Mouse (Mus musculus): ENCODE results near the gene Lgi2. TPM values are rescaled to one million over a fixed set of nuclear protein-coding genes. Genes with fewer than 3 reads are reported as not detected.

Gene Lgi2
- total and polyA plus RNA-seq, 3 experiments, result under 0.01 TPM; not detected in 2

DNA sequence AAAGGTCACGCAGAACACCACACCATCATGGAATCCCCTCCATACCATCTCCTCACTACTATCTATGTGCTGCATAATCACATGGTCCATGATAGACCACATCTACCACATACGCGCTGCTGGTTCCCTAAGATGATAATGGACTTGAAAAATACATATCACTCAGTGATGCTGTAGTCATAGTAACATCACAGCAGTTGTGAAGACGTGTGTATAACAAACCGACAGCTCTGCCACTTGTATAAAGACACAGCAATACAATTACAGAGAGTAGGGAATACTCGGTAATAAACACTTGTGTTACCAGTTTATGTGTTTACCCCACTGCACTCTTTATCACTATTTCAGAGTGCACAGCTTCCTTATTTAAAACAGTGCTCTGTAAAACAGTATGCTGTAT, 74.8 kb downstream of the Lgi2 start:
- no peak for TF ChIP-seq CTCF (IDR thresholded peaks at IDR 0.05; ENCODE audit: low read depth, low read length)
- no peaks in the 10 kb centered on the region for H3K27me3 ChIP-seq (ENCODE audit: insufficient read depth, low read length)

DNA sequence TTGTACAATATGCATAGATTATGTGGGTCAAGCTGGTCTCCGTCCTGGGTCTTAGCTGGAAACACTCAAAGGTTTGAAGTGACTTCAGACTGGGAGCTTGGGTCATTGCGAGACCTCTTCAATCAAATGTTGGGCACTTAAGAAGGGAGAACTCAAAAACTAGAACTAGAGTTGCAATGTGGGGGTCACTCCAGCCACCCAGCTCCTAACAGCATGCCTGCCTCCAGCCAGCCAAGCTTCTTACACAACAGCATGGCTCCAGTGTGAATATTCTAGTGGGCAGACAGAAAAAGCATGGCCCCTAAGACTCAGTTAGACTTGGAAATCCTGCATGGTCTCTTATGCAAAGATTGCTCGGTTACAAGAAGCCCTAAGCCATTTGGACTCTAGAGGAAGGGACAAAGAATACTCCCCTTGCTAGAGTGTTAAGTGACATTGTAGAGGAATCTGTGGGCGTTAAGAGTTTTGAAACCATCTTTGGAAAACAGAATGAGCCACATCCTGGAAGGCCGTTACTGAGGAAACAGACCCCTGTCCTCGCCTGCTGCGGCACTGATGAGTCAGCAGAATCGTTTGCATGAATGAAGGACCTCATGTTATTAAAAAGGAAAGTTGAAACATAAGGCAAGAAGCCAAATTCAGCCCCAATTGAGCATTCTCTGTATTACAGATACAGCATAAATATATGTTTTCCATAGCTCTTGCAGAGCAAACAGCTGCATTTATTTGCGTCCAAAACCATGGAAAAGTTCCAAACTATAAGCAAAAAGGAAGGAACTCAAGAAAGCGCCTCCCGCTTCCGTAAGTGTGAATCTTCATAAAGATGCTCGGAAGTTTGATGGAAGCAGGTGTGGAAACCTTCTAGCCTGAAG, 78.5 kb downstream of the Lgi2 start:
- Histone ChIP-seq H3K9me3 (replicated peaks) (no peaks in the 10 kb centered on the region), H3K4me3 (ENCODE audit: low read depth, low read length) (no peak overlapping the region), H3K36me3 (replicated peaks) (no peaks in the 10 kb centered on the region), H3K4me1 (ENCODE audit: insufficient read depth, low read depth, low read length) (no peaks in the 10 kb centered on the region), H3K27me3 (ENCODE audit: insufficient read depth, low read length) (no peaks in the 10 kb centered on the region)
- TF ChIP-seq GATA2 (IDR thresholded peaks at IDR 0.05; ENCODE audit: borderline replicate concordance, low read depth, low read length) (no peak), TAL1 (conservative IDR thresholded peaks at IDR 0.05; ENCODE audit: low read depth, low read length) (no peak), POLR2AphosphoS5 (IDR thresholded peaks at IDR 0.05; ENCODE audit: insufficient replicate concordance, low read depth, low read length) (no peak), GATA1 (IDR thresholded peaks at IDR 0.05; ENCODE audit: borderline replicate concordance, low read length) (no peak), CTCF (IDR thresholded peaks at IDR 0.05; ENCODE audit: low read depth, low read length) (no peak)
- DNase-seq (ENCODE audit: low spot score) (no peak), ATAC-seq (ENCODE audit: extremely low read depth, insufficient number of reproducible peaks, low FRiP score, poor library complexity, severe bottlenecking) (no peak)

More for the DNA sequence above, 74.8 kb downstream of the Lgi2 start:
- Histone ChIP-seq H3K9me3 (replicated peaks) (no peaks in the 10 kb centered on the region), H3K4me1 (ENCODE audit: insufficient read depth, low read depth, low read length) (no peaks in the 10 kb centered on the region), H3K4me3 (ENCODE audit: low read depth, low read length) (no peak overlapping the region), H3K36me3 (replicated peaks) (no peaks in the 10 kb centered on the region)
- no peak for DNase-seq (ENCODE audit: low spot score)
- ATAC-seq (ENCODE audit: extremely low read depth, insufficient number of reproducible peaks, low FRiP score, poor library complexity, severe bottlenecking), result no peak

Other genes starting within 250 kb of the Lgi2 start
- not detected in 2 replicates for gene Sod3, start 202.7 kb downstream of the Lgi2 start, total RNA-seq (2014; fragmentation: Nextera tagmentation)
- 0.05 and 0.06 TPM in 2 replicates for gene Sod3, start 202.7 kb downstream of the Lgi2 start, total RNA-seq (2017)
- not detected in 2 replicates for gene Sod3, start 202.7 kb downstream of the Lgi2 start, polyA plus RNA-seq (2012)
- not detected in 2 replicates for gene Ccdc149, start 94.9 kb downstream of the Lgi2 start, total RNA-seq (2014; fragmentation: Nextera tagmentation)
- 0.12 TPM in 1 of 2 replicates, not detected in the other for gene Ccdc149, start 94.9 kb downstream of the Lgi2 start, total RNA-seq (2017)
- gene Ccdc149, start 94.9 kb downstream of the Lgi2 start, polyA plus RNA-seq (2012), result not detected in 2 replicates
- gene Sepsecs, start 103.2 kb upstream of the Lgi2 start, total RNA-seq (2014; fragmentation: Nextera tagmentation), result 34.5 and 39.6 TPM in 2 replicates
- 37.8 and 43.3 TPM in 2 replicates for gene Sepsecs, start 103.2 kb upstream of the Lgi2 start, total RNA-seq (2017)
- gene Sepsecs, start 103.2 kb upstream of the Lgi2 start, polyA plus RNA-seq (2012), result 1.5 and 1.9 TPM in 2 replicates
- 38.1 and 49.1 TPM in 2 replicates for gene Pi4k2b, start 175.1 kb upstream of the Lgi2 start, total RNA-seq (2014; fragmentation: Nextera tagmentation)
- 74.7 and 79.9 TPM in 2 replicates for gene Pi4k2b, start 175.1 kb upstream of the Lgi2 start, total RNA-seq (2017)
- 22.7 and 32.5 TPM in 2 replicates for gene Pi4k2b, start 175.1 kb upstream of the Lgi2 start, polyA plus RNA-seq (2012)
- 76.8 and 87.4 TPM in 2 replicates for gene Zcchc4, start 208.9 kb upstream of the Lgi2 start, total RNA-seq (2014; fragmentation: Nextera tagmentation)
- gene Zcchc4, start 208.9 kb upstream of the Lgi2 start, total RNA-seq (2017), result 48.1 and 51.1 TPM in 2 replicates
- gene Zcchc4, start 208.9 kb upstream of the Lgi2 start, polyA plus RNA-seq (2012), result 12.4 and 13.1 TPM in 2 replicates

Measured in G1E (cell line).